Mouse (Mus musculus) megakaryocyte, embryonic 14.5 days (primary cell): ENCODE results near the gene Gfra1.

Experiments
- FLI1 ChIP-seq: IDR thresholded peaks from 2 replicates; pipeline ENCODE4 v1.6.1; 2012; ENCODE audit warnings: low read length, inconsistent platforms, mixed read lengths
- GATA1 ChIP-seq: IDR thresholded peaks from 3 replicates; pipeline ENCODE4 v1.6.1; 2012; ENCODE audit warnings: mixed read lengths, low read length, inconsistent platforms, borderline replicate concordance

GRCm38 (mm10) chr19:58275281-58275680 lies 180.4 kb downstream of the Gfra1 start:
- no peak for TF ChIP-seq FLI1
- TF ChIP-seq GATA1: no peak
